29 mouse cellular contexts compared by ENCODE assay signal in the genomic region with DNA sequence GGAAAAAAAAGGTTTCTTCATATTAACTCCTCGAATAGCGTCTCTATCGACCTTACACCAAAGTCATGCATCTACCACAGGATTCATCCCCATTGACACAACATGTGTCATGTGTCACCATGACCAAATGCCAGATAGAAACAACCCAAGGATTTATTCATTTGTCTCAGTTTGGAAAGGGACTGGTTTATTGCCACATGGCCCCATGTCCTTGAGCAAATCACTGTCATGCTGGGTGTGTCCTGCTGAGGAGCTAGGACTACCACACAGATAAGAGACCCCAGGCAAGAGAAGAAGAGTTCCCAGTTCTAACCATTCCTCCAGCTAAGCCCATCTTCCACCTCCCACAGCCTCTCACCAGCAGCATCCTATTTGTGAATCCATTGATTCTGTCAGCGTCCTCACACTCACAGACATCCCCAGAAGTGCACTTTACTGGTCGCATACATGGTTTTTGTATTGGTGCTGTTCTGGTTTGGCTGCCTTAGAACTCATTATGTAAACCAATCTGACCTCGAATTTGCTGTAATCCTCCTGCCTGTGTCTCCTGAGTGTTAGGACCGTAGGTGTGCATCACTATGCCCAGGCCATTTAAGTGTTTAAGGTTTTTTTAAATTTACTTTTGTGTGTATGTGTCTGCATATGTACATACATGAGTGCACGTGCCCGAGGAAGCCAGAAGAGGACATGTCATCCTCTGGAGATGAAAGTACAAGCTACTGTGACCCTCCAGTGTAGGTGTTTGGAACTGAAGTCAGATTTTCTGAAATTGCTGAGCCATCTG. TPM values are rescaled to one million over a fixed set of nuclear protein-coding genes. Genes with fewer than 3 reads are reported as not detected.
A peak's percentile ranks its signal among the peaks of the same experiment; 100 is the strongest.
DNase-seq lines count a peak whose midpoint lies in the region; ATAC-seq lines count a peak whose summit lies in the region.
"Had no signal": no experiment of that assay in that cellular context is flagged by ENCODE, and none has a peak within 500 bp of the region (broad histone marks: within the 10 kb centered on the region; RNA-seq: fewer than 3 reads in every experiment).

No protein-coding gene starts in this region.

- no peak for ATAC-seq in forebrain, embryonic 11.5 days (replicated peaks; ENCODE audit: low FRiP score)
- no peak for ATAC-seq in kidney, embryonic 15.5 days (replicated peaks; ENCODE audit: low FRiP score)
- ATAC-seq: activated CD4-positive, CD25-positive, alpha-beta regulatory T cell, adult 4 months; forebrain, postnatal 0 days; inflammation-experienced regulatory T-cells, adult 6 months; intestine, postnatal 0 days; Patski had no signal

- peak; percentile 85 for DNase-seq in adrenal gland, adult 2 months
- no peak for DNase-seq in adrenal gland, adult 18-20 months (ENCODE audit: low spot score in 2 of 2)
- DNase-seq in forebrain, embryonic 11.5 days (ENCODE audit: low spot score), result peak; percentile 33
- DNase-seq in forebrain, embryonic 10.5 days (ENCODE audit: extremely low spot score, low spot score), result no peak
- peak; percentile 72 for DNase-seq in adrenal gland, adult 8-10 months
- DNase-seq in adrenal gland, postnatal 36 days, result peak; percentile 52 to 73
- DNase-seq: cerebellum, adult 8-10 months; embryo, embryonic 11 days; forebrain, postnatal 0 days; gastrocnemius, adult 2 months; gastrocnemius, postnatal 25 days; heart, postnatal 10 days; heart, postnatal 4 days; kidney, adult 8-10 months had no signal

- peaks cover 5% of the 10 kb centered on the region; the same call in 1 of the 2 replicates for H3K36me3 ChIP-seq in forebrain, embryonic 11.5 days (ENCODE audit: control insufficient read depth, insufficient read depth, low read length)
- H3K36me3 ChIP-seq in forebrain, embryonic 10.5 days (replicated peaks), result peaks cover 25% of the 10 kb centered on the region
- peaks cover 22% of the 10 kb centered on the region for H3K36me3 ChIP-seq in kidney, embryonic 15.5 days

- H3K4me3 ChIP-seq in forebrain, embryonic 11.5 days (ENCODE audit: low read depth, low read length), result no peak overlapping the region
- H3K4me3 ChIP-seq in forebrain, embryonic 10.5 days, result no peak overlapping the region
- H3K4me3 ChIP-seq in kidney, embryonic 15.5 days (replicated peaks), result no peak overlapping the region

- WGBS in forebrain, embryonic 11.5 days, result 93% methylated on average over 9 of the region's 9 CpGs
- WGBS in forebrain, embryonic 10.5 days, result 93% methylated on average over 9 of the region's 9 CpGs
- 93% methylated on average over 9 of the region's 9 CpGs for whole genome bisulfite sequencing in kidney, embryonic 15.5 days

- peaks cover 14% of the 10 kb centered on the region for H3K4me1 ChIP-seq in forebrain, embryonic 11.5 days (replicated peaks; ENCODE audit: control insufficient read depth, insufficient read depth, low read length)
- H3K4me1 ChIP-seq in forebrain, embryonic 10.5 days, result peaks cover 37% of the 10 kb centered on the region
- H3K4me1 ChIP-seq in kidney, embryonic 15.5 days, result peaks cover 36% of the 10 kb centered on the region

- H3K27ac ChIP-seq in forebrain, embryonic 11.5 days (ENCODE audit: low read depth, low read length), result no peak overlapping the region
- H3K27ac ChIP-seq in forebrain, embryonic 10.5 days, result no peak overlapping the region
- H3K27ac ChIP-seq in kidney, embryonic 15.5 days, result no peak overlapping the region

- H3K9me3 ChIP-seq in forebrain, embryonic 11.5 days (ENCODE audit: control insufficient read depth, low read length), result no peaks in the 10 kb centered on the region
- no peaks in the 10 kb centered on the region for H3K9me3 ChIP-seq in forebrain, embryonic 10.5 days
- no peaks in the 10 kb centered on the region for H3K9me3 ChIP-seq in kidney, embryonic 15.5 days (replicated peaks)
- H3K9me3 ChIP-seq: embryonic facial prominence, embryonic 15.5 days; forebrain, embryonic 13.5 days; heart, embryonic 10.5 days; hindbrain, embryonic 12.5 days had no signal

- H3K9ac ChIP-seq in forebrain, embryonic 11.5 days (ENCODE audit: low read length), result no peak overlapping the region
- no peak overlapping the region for H3K9ac ChIP-seq in kidney, embryonic 15.5 days
- H3K9ac ChIP-seq: forebrain, postnatal 0 days had no signal

- H3K27me3 ChIP-seq in forebrain, embryonic 11.5 days (ENCODE audit: control insufficient read depth, insufficient read depth, low read length), result no peaks in the 10 kb centered on the region
- H3K27me3 ChIP-seq in forebrain, embryonic 10.5 days (ENCODE audit: poor library complexity, severe bottlenecking), result no peaks in the 10 kb centered on the region
- no peaks in the 10 kb centered on the region for H3K27me3 ChIP-seq in kidney, embryonic 15.5 days
- H3K27me3 ChIP-seq: embryonic facial prominence, embryonic 15.5 days; forebrain, embryonic 13.5 days; hindbrain, embryonic 12.5 days had no signal

- no peak overlapping the region for H3K4me2 ChIP-seq in forebrain, embryonic 11.5 days (ENCODE audit: low read depth, low read length, severe bottlenecking)
- H3K4me2 ChIP-seq in kidney, embryonic 15.5 days, result no peak overlapping the region

RNA-seq across cellular contexts. Expression of a gene that starts 1.6 kb away (rescaled TPM):
- 1,000 to 10,000 TPM in 1 of 2 experiments, 100 to 1,000 TPM in 1; 601 to 1,035 TPM for total RNA-seq in adrenal gland, adult 2 months (2021)
- 230 TPM in 2 replicates for polyA plus RNA-seq in adrenal gland, adult 2 months (2012; rRNA removed)
- 100 to 1,000 TPM; 871 to 959 TPM for total RNA-seq in adrenal gland, adult 18-20 months (2021)
- 1,722 and 1,731 TPM in 2 replicates for polyA plus RNA-seq in forebrain, embryonic 11.5 days (2014; fragmentation: Nextera tagmentation; extraction: Ambion mirVana)
- polyA plus RNA-seq in forebrain, embryonic 10.5 days (2016; fragmentation: Nextera tagmentation; extraction: Ambion mirVana), result 2,087 and 2,135 TPM in 2 replicates
- 1,000 to 10,000 TPM in 3 of 4 experiments, 100 to 1,000 TPM in 1; 823 to 1,088 (median 1,017) TPM for total RNA-seq in adrenal gland, adult 8-10 months (2022)
- total RNA-seq in adrenal gland, postnatal 36 days (2021), result 1,000 to 10,000 TPM in 1 of 2 experiments, 100 to 1,000 TPM in 1; 964 to 1,011 TPM
- polyA plus RNA-seq in kidney, embryonic 15.5 days (2015; fragmentation: Nextera tagmentation; extraction: Ambion mirVana), result 2,383 and 2,806 TPM in 2 replicates

RNA-seq across cellular contexts. Expression of a gene that starts 12.8 kb away (rescaled TPM):
- total RNA-seq in adrenal gland, adult 2 months (2021), result not detected
- polyA plus RNA-seq in adrenal gland, adult 2 months (2012; rRNA removed), result not detected in 2 replicates
- not detected for total RNA-seq in adrenal gland, adult 18-20 months (2021)
- polyA plus RNA-seq in forebrain, embryonic 11.5 days (2014; fragmentation: Nextera tagmentation; extraction: Ambion mirVana), result not detected in 2 replicates
- polyA plus RNA-seq in forebrain, embryonic 10.5 days (2016; fragmentation: Nextera tagmentation; extraction: Ambion mirVana), result not detected in 2 replicates
- not detected for total RNA-seq in adrenal gland, adult 8-10 months (2022)
- total RNA-seq in adrenal gland, postnatal 36 days (2021), result not detected
- polyA plus RNA-seq in kidney, embryonic 15.5 days (2015; fragmentation: Nextera tagmentation; extraction: Ambion mirVana), result not detected in 2 replicates
- total RNA-seq: common myeloid progenitor, adult 5-6 weeks; forebrain, postnatal 0 days; gastrocnemius, adult 2 months; gastrocnemius, postnatal 25 days; granulocyte monocyte progenitor cell, adult 5-6 weeks; heart, postnatal 10 days; heart, postnatal 4 days had no signal
- polyA plus RNA-seq: activated CD4-positive, CD25-positive, alpha-beta regulatory T cell, adult 4 months; C2C12; embryonic facial prominence, embryonic 11.5 days; erythroblast, embryonic 14.5 days; heart, embryonic 10.5 days; heart, embryonic 14.5 days; hindbrain, embryonic 12.5 days; inflammation-experienced regulatory T-cells, adult 6 months; intestine, postnatal 0 days; Patski had no signal

RNA-seq across cellular contexts. Expression of a gene that starts 12.9 kb away (rescaled TPM):
- not detected for total RNA-seq in adrenal gland, adult 2 months (2021)
- not detected in 2 replicates for polyA plus RNA-seq in adrenal gland, adult 2 months (2012; rRNA removed)
- total RNA-seq in adrenal gland, adult 18-20 months (2021), result not detected
- polyA plus RNA-seq in forebrain, embryonic 11.5 days (2014; fragmentation: Nextera tagmentation; extraction: Ambion mirVana), result not detected in 2 replicates
- polyA plus RNA-seq in forebrain, embryonic 10.5 days (2016; fragmentation: Nextera tagmentation; extraction: Ambion mirVana), result not detected in 2 replicates
- not detected for total RNA-seq in adrenal gland, adult 8-10 months (2022)
- total RNA-seq in adrenal gland, postnatal 36 days (2021), result not detected
- not detected in 2 replicates for polyA plus RNA-seq in kidney, embryonic 15.5 days (2015; fragmentation: Nextera tagmentation; extraction: Ambion mirVana)
- total RNA-seq: common myeloid progenitor, adult 5-6 weeks; forebrain, postnatal 0 days; gastrocnemius, adult 2 months; gastrocnemius, postnatal 25 days; granulocyte monocyte progenitor cell, adult 5-6 weeks; heart, postnatal 10 days; heart, postnatal 4 days had no signal
- polyA plus RNA-seq: activated CD4-positive, CD25-positive, alpha-beta regulatory T cell, adult 4 months; C2C12; embryonic facial prominence, embryonic 11.5 days; embryonic facial prominence, embryonic 15.5 days; erythroblast, embryonic 14.5 days; forebrain, embryonic 13.5 days; forebrain, postnatal 0 days; heart, embryonic 10.5 days; heart, embryonic 14.5 days; hindbrain, embryonic 12.5 days; inflammation-experienced regulatory T-cells, adult 6 months; intestine, postnatal 0 days had no signal

RNA-seq across cellular contexts. Expression of a gene that starts 14.6 kb away (rescaled TPM):
- total RNA-seq in adrenal gland, adult 2 months (2021), result under 1 TPM; 0.46 to 0.86 TPM
- 2.2 and 3.1 TPM in 2 replicates for polyA plus RNA-seq in adrenal gland, adult 2 months (2012; rRNA removed)
- total RNA-seq in adrenal gland, adult 18-20 months (2021), result 1 to 10 TPM in 1 of 2 experiments, under 1 TPM in 1; 0.74 to 1.0 TPM
- 0.31 and 0.37 TPM in 2 replicates for polyA plus RNA-seq in forebrain, embryonic 11.5 days (2014; fragmentation: Nextera tagmentation; extraction: Ambion mirVana)
- polyA plus RNA-seq in forebrain, embryonic 10.5 days (2016; fragmentation: Nextera tagmentation; extraction: Ambion mirVana), result 0.25 and 0.55 TPM in 2 replicates
- total RNA-seq in adrenal gland, adult 8-10 months (2022), result 1 to 10 TPM in 2 of 4 experiments, under 1 TPM in 2; 0.44 to 2.1 (median 1.2) TPM
- total RNA-seq in adrenal gland, postnatal 36 days (2021), result under 1 TPM; 0.20 to 0.26 TPM
- polyA plus RNA-seq in kidney, embryonic 15.5 days (2015; fragmentation: Nextera tagmentation; extraction: Ambion mirVana), result 1.8 TPM in 2 replicates
- total RNA-seq: common myeloid progenitor, adult 5-6 weeks; gastrocnemius, adult 2 months; granulocyte monocyte progenitor cell, adult 5-6 weeks had no signal
- polyA plus RNA-seq: heart, embryonic 14.5 days; Patski had no signal

RNA-seq across cellular contexts. Expression of a gene that starts 20.1 kb away (rescaled TPM):
- total RNA-seq in adrenal gland, adult 2 months (2021), result 10 to 100 TPM; 71.4 to 79.3 TPM
- 195 and 229 TPM in 2 replicates for polyA plus RNA-seq in adrenal gland, adult 2 months (2012; rRNA removed)
- total RNA-seq in adrenal gland, adult 18-20 months (2021), result 10 to 100 TPM; 83.2 to 85.5 TPM
- polyA plus RNA-seq in forebrain, embryonic 11.5 days (2014; fragmentation: Nextera tagmentation; extraction: Ambion mirVana), result 65.7 and 69.5 TPM in 2 replicates
- 58.2 and 59.2 TPM in 2 replicates for polyA plus RNA-seq in forebrain, embryonic 10.5 days (2016; fragmentation: Nextera tagmentation; extraction: Ambion mirVana)
- 100 to 1,000 TPM in 2 of 4 experiments, 10 to 100 TPM in 2; 70.6 to 172 (median 113) TPM for total RNA-seq in adrenal gland, adult 8-10 months (2022)
- 10 to 100 TPM; 79.5 to 91.5 TPM for total RNA-seq in adrenal gland, postnatal 36 days (2021)
- polyA plus RNA-seq in kidney, embryonic 15.5 days (2015; fragmentation: Nextera tagmentation; extraction: Ambion mirVana), result 92.5 and 101 TPM in 2 replicates

Comparison
In these comparisons a context has a peak if more than half of its experiments do, and no peak if none do; other contexts are left out.
1. DNase-seq: peak in adrenal gland, adult 2 months (single experiment), forebrain, embryonic 11.5 days (single experiment), adrenal gland, adult 8-10 months (single experiment) and adrenal gland, postnatal 36 days (2 of 2); none in adrenal gland, adult 18-20 months (0 of 2) and forebrain, embryonic 10.5 days (single experiment).